Mouse (Mus musculus) CH12.LX (cell line): ENCODE results near the gene Mt4. TPM values are rescaled to one million over a fixed set of nuclear protein-coding genes. Genes with fewer than 3 reads are reported as not detected.

Experiments
- DNase-seq: peaks from one replicate; pipeline ENCODE4 v3.0.0-alpha.2; 2013; ENCODE audit errors: extremely low read depth
- H3K27ac ChIP-seq: 2 replicates; pipeline ENCODE4 v1.5.1; 2012; ENCODE audit warnings: low read depth, mild to moderate bottlenecking, control low read depth, moderate library complexity; ENCODE audit not compliant: insufficient read depth
- H3K27me3 ChIP-seq: replicated peaks from 2 replicates; pipeline ENCODE3; 2012; ENCODE audit warnings: inconsistent platforms
- H3K36me3 ChIP-seq, 2 experiments: replicated peaks in 1 of 2; 2 replicates each; pipeline versions ENCODE3 to v1.6.1; 2012; ENCODE audit warnings: inconsistent platforms in 1 of 2, low read length in 1 of 2, mild to moderate bottlenecking in 1 of 2, mixed read lengths in 1 of 2, moderate library complexity in 1 of 2; ENCODE audit not compliant: control insufficient read depth in 1 of 2, insufficient read depth in 1 of 2
- H3K4me1 ChIP-seq, 2 experiments: 2 replicates each; pipeline ENCODE4 v1.6.1; 2012; ENCODE audit warnings: inconsistent platforms in 1 of 2, moderate library complexity in 1 of 2; ENCODE audit not compliant: insufficient read depth in 2 of 2, control insufficient read depth in 1 of 2
- H3K4me2 ChIP-seq: 2 replicates; pipeline ENCODE4 v1.6.1; 2012; ENCODE audit warnings: low read depth, mild to moderate bottlenecking, control low read depth; ENCODE audit not compliant: poor library complexity, insufficient read depth, severe bottlenecking
- H3K4me3 ChIP-seq, 3 experiments: fragments of 150-350 bp in 1 of 3; sonication (generic) in 1 of 3; replicated peaks in 1 of 3; 2 replicates each; pipeline versions ENCODE3 to v1.5.1; 2011 to 2012; ENCODE audit warnings: low read depth in 2 of 3, low read length in 2 of 3, mild to moderate bottlenecking in 2 of 3, moderate library complexity in 2 of 3, control low read depth in 1 of 3, improper control_type of control experiment in 1 of 3, inconsistent platforms in 1 of 3, mixed read lengths in 1 of 3; ENCODE audit not compliant: poor library complexity in 1 of 3
- H3K79me2 ChIP-seq: replicated peaks from 2 replicates; pipeline ENCODE4 v1.6.1; 2012; ENCODE audit warnings: mild to moderate bottlenecking, moderate library complexity; ENCODE audit not compliant: control insufficient read depth, poor library complexity, insufficient read depth, severe bottlenecking; ENCODE audit errors: extremely low read depth
- H3K9ac ChIP-seq: 2 replicates; pipeline ENCODE4 v1.6.1; 2012; ENCODE audit warnings: low read depth, mild to moderate bottlenecking, control low read depth, moderate library complexity; ENCODE audit not compliant: insufficient read depth
- H3K9me3 ChIP-seq: replicated peaks from 2 replicates; pipeline ENCODE3; 2012; ENCODE audit warnings: low read length, inconsistent platforms, mixed read lengths
- BHLHE40 ChIP-seq: IDR thresholded peaks from 2 replicates; pipeline ENCODE4 v1.6.1; 2011; ENCODE audit warnings: mild to moderate bottlenecking, low read depth, low read length, improper control_type of control experiment
- CTCF ChIP-seq, 2 experiments: IDR thresholded peaks in 1 of 2; conservative IDR thresholded peaks in 1 of 2; 2 replicates each; pipeline ENCODE4 v1.5.1; 2011 to 2012; ENCODE audit warnings: low read depth in 2 of 2, low read length in 2 of 2, improper control_type of control experiment in 1 of 2, inconsistent platforms in 1 of 2, mild to moderate bottlenecking in 1 of 2, moderate library complexity in 1 of 2
- GABPA ChIP-seq: IDR thresholded peaks from 2 replicates; pipeline ENCODE4 v1.6.1; 2012; ENCODE audit warnings: low read depth, low read length, improper control_type of control experiment, inconsistent platforms; ENCODE audit not compliant: insufficient replicate concordance
- IRF4 ChIP-seq: IDR thresholded peaks from 2 replicates; pipeline ENCODE4 v1.6.1; 2014; ENCODE audit warnings: low read depth, mild to moderate bottlenecking, inconsistent platforms, low read length, improper control_type of control experiment
- JUN ChIP-seq: IDR thresholded peaks from 2 replicates; pipeline ENCODE4 v1.6.1; 2011; ENCODE audit warnings: low read depth, mild to moderate bottlenecking, low read length, improper control_type of control experiment, moderate library complexity; ENCODE audit not compliant: insufficient read depth
- KAT2A ChIP-seq: IDR thresholded peaks from 2 replicates; pipeline ENCODE4 v1.6.1; 2012; ENCODE audit warnings: low read length, improper control_type of control experiment, inconsistent platforms; ENCODE audit not compliant: insufficient replicate concordance
- MAX ChIP-seq: IDR thresholded peaks from 2 replicates; pipeline ENCODE4 v1.6.1; 2011; ENCODE audit warnings: low read length, improper control_type of control experiment
- MYC ChIP-seq: IDR thresholded peaks from 2 replicates; pipeline ENCODE4 v1.6.1; 2011; ENCODE audit warnings: low read depth, mild to moderate bottlenecking, improper control_type of control experiment, low read length
- NRF1 ChIP-seq: IDR thresholded peaks from 2 replicates; pipeline ENCODE4 v1.6.1; 2014; ENCODE audit warnings: low read depth, mild to moderate bottlenecking, inconsistent platforms, low read length, improper control_type of control experiment, moderate library complexity
- PAX5 ChIP-seq: IDR thresholded peaks from 2 replicates; pipeline ENCODE4 v1.6.1; 2012; ENCODE audit warnings: low read length, inconsistent platforms, mixed read lengths
- POLR2AphosphoS2 ChIP-seq: IDR thresholded peaks from 2 replicates; pipeline ENCODE4 v1.6.1; 2011; ENCODE audit warnings: low read depth, low read length, improper control_type of control experiment
- dilution Hi-C: fragments of 300-500 bp; cut with MboI; formaldehyde crosslinking; loops from 2 replicates; pipeline ENCODE4 v1.14.3; 2020; ENCODE audit warnings: low sequenced_read_pairs; ENCODE audit not compliant: extremely low pct_unique_long_range_greater_than_20kb, extremely low pct_ligation_motif_present
- in situ Hi-C: fragments of 300-500 bp; cut with MboI; formaldehyde crosslinking; loops from 3 replicates; pipeline ENCODE4 v1.14.3; 2019; ENCODE audit warnings: low sequenced_read_pairs, low pct_ligation_motif_present, low pct_unique_long_range_greater_than_20kb, mixed read lengths
- polyA plus RNA-seq: library from polyadenylated mRNA; unstranded; fragments of >175 nt; gene quantifications from 2 replicates; pipeline ENCODE4 v1.2.1, GENCODE M21; 2012; ENCODE audit warnings: low read depth; ENCODE audit not compliant: insufficient read length
- total RNA-seq, 2 experiments: library from RNA; depleted of rRNA; stranded (reverse); fragments of 300-350 nt in 1 of 2; fragments of >200 nt in 1 of 2; gene quantifications; 2 replicates each; pipeline ENCODE4 v1.2.3; 2012 to 2014

The Mt4 gene
- total and polyA plus RNA-seq, 3 experiments: not detected

DNA sequence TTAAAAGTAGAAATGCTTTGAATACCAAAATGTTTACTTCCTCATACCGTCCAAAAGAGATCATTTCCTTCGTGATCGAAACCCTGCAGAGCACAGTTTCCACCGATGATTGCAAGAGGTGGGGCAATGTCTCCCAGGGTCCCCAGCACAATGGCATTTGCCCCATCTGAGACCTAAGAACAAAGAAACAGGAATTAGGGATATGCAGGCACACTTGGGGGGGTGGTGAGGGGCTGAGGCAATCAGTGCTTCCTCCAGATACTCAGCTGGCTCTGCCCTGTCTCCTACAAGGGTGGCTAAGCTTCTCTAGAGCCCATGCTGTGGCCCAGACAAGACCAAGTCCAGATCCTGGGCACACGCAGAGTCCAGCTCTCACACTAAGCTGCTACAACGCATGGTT lies 47.3 kb upstream of the Mt4 start:
- no peak overlapping the region for H3K9ac ChIP-seq
- no peak overlapping the region for H3K4me2 ChIP-seq
- no peak overlapping the region for H3K27ac ChIP-seq
- dilution Hi-C loops: no loop called here
- TF ChIP-seq PAX5: no peak
- no peak for TF ChIP-seq KAT2A
- peaks cover 0 to 26% of the 10 kb centered on the region in 2 experiments for H3K36me3 ChIP-seq
- in situ Hi-C loops: no loop called here
- no peaks in the 10 kb centered on the region for H3K79me2 ChIP-seq
- H3K9me3 ChIP-seq: no peaks in the 10 kb centered on the region
- DNase-seq: no peak
- H3K4me3 ChIP-seq: no peak overlapping the region
- H3K4me1 ChIP-seq: peaks cover 7 to 18% of the 10 kb centered on the region in 2 experiments; a peak in 3 of 4 replicates
- H3K27me3 ChIP-seq: no peaks in the 10 kb centered on the region

DNA sequence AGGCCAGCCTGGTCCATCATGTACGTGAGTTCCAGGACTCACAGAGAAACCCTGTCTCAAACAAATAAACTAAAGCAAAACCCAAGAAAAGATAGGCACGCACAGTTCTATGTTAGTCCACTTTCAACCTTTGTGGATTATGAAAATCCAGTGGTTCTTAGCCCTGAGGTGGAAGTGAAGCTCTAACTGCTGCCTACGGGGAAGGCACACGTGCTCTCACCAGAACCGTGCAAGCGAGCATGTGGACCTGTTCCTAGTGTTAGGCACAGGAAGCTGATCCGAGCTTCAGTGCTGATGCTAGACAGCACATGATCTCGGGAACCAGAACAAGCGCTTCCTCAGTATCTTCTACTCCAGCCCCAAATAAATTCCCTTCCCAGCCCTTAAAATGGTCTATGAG lies 44.1 kb upstream of the Mt4 start:
- TF ChIP-seq JUN: no peak
- 0 out of 2 replicates have a peak, but pooled peaks have one; percentile 39 for TF ChIP-seq MYC
- TF ChIP-seq NRF1: no peak
- peak; percentile 54 for TF ChIP-seq BHLHE40
- TF ChIP-seq MAX: peak; percentile 61; the same call in 1 of the 2 replicates
- Histone ChIP-seq H3K4me1 (peaks cover 9 to 32% of the 10 kb centered on the region in 2 experiments; a peak in 3 of 4 replicates), H3K9ac (no peak overlapping the region), H3K4me3 (no peak overlapping the region), H3K27me3 (no peaks in the 10 kb centered on the region), H3K79me2 (no peaks in the 10 kb centered on the region), H3K9me3 (no peaks in the 10 kb centered on the region), H3K36me3 (peaks cover 0 to 9% of the 10 kb centered on the region in 2 experiments), H3K4me2 (no peak overlapping the region), H3K27ac (no peak overlapping the region)
- in situ Hi-C loops: no loop called here
- dilution Hi-C loops: no loop called here
- DNase-seq: no peak

- Histone ChIP-seq H3K4me2 (no peak overlapping the region), H3K9me3 (no peaks in the 10 kb centered on the region), H3K4me1 (peaks cover 9 to 39% of the 10 kb centered on the region in 2 experiments; a peak in 3 of 4 replicates), H3K27ac (no peak overlapping the region), H3K36me3 (peaks cover 0 to under 1% of the 10 kb centered on the region in 2 experiments), H3K79me2 (no peaks in the 10 kb centered on the region), H3K4me3 (no peak overlapping the region), H3K27me3 (no peaks in the 10 kb centered on the region), H3K9ac (no peak overlapping the region)
- in situ Hi-C loops (no loop called here), dilution Hi-C loops (no loop called here)
- DNase-seq: no peak
- no peak for TF ChIP-seq POLR2AphosphoS2
- TF ChIP-seq IRF4: no peak
- TF ChIP-seq GABPA: no peak
- TF ChIP-seq CTCF (conservative IDR thresholded peaks at IDR 0.05 in 1 of 2, IDR thresholded peaks at IDR 0.05 in 1 of 2; ENCODE audit: low read depth in 2 of 2, low read length in 2 of 2): peak in 1 of 2 experiments; percentile 40; a peak in 2 of 4 replicates
Observed at GRCm38 (mm10) chr8:94094281-94094680, 42.7 kb upstream of the Mt4 start.
